Mouse (Mus musculus) frontal cortex, postnatal 25 days (tissue): ENCODE measurements at regions not wholly inside any gene's neighbourhood (a gene's known extent, or its start where the extent isn't known, plus 50 kb on each side); places are given as distances from the start of the nearest gene placed in this dataset.
A peak's percentile ranks its signal among the peaks of the same experiment; 100 is the strongest.

Source experiments
- DNase-seq, 2 experiments: peaks; one replicate each; pipeline ENCODE4 v3.0.0; 2022; ENCODE audit warnings: low spot score in 2 of 2

DNA sequence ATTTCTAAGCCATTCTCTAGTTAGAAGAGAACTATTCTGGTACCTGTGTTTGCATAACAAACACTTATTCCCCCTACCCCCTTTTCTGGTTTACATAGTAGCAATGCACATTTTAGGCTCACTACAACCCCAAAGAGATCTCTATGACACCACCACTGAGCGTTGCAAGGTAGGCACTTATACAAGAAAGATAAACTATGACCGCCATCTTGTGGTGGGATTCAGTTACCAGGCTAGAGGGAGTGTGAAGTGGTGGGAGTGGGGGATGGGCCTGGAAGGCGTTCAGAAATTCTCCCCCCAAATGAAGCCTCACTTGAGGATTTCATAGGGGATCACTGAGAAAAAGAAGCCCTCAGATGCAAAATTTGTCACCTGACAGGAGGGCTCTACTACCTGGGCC, 64.4 kb upstream of the Fst start:
- peak in 1 of 2 experiments; percentile 7 for DNase-seq

DNA sequence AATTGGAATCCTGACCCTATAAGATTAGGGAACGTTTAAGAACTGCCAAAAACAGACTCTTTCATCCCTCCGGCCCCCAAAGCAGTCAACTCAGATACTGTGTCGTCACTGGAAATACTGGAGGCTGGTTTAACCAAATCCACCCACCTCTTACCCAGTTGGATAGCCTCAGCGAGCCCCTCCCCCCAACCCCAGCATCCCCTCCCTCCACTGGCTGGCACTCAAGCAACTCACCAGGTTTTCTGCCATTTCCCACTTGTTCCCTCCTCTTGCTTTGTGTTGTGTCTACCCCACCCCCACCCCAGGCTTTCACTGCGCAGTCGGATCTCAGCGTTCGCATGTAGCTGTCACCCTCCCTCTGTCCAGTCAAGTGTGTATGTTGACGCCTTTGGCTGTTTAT, 68.1 kb upstream of the Fst start:
- DNase-seq: no peak

DNA sequence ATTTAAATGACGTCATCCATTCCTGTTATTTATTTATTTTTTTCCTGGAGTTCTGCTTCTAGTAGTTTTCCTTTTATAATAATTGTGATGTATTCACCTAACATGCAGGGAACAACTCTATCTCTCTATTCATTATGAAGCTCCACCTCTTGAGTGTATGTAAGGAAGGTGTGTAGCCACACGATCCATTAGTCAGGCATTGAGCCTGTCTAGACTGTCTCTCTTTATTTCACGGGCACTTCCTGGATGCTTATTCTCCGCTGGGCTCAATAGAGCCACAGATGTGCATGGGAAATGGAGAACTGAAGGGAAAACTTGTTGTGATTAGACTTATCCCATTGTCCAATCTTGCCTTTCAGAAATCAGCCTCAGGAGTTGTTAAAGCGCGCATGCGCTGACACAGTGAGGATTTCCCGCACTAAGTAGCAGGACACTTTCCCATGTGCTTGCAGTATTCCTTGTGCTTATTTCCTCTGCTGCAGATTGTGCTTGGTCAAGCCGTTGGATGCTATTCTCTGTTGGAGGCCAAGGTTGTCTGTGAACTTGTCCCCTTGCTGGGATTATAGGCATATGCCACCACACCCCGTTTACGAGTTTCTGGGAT, 71.5 kb upstream of the Fst start:
- DNase-seq: no peak

- no peak for DNase-seq
Observed at GRCm38 (mm10) chr13:114531780-114532179, 73.0 kb upstream of the Fst start.

DNA sequence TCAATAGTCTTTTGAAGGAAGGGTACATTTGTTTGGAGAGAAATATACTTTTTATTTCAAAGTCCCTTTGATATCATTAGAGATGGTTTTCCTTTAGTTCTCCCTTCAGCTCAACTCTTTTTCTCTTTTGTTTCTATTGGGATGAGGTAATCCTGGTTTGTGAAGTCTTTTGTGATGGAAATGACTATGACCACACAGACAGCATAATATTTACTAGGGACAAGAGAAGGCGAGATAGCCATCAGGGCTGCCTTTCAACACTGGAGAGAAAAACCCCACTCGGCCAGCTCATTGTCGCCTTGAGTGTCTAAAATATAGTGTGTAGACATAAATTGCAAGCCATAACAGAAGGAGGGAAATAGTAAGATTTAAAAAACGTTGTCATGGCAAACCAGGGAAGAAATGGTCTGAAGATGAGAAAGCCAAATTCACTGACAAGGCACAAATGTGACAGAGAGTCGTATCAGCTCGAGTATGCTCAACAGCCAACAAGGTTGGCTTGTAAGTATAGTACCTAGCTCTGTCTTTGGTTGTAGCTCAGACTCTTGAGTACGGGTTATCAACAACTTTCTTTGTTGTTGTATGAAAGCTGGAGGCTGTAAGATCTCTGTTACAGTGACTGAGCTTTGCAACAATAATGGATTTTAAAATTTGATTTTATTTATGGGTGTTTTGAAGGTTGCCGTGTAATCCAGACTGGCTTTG, 73.8 kb upstream of the Fst start:
- DNase-seq: no peak

DNA sequence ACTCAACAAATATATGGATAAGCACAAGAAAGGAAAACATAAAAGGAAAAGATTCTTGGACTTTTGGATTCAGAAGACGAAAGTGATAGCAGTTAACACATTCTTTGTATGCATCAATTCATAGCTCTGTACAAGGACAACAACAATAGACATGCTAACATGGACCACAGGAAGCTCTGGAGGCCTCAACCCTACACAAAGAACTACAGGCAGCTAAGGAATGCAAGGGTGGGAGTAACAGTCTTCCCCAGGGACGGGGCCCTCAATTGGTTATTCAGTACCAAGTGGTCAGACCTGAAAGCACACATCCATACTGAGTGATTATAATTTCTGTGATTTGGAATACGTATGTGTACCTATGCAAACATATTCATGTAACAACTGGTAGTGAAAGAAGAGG, 75.8 kb upstream of the Fst start:
- no peak for DNase-seq

DNA sequence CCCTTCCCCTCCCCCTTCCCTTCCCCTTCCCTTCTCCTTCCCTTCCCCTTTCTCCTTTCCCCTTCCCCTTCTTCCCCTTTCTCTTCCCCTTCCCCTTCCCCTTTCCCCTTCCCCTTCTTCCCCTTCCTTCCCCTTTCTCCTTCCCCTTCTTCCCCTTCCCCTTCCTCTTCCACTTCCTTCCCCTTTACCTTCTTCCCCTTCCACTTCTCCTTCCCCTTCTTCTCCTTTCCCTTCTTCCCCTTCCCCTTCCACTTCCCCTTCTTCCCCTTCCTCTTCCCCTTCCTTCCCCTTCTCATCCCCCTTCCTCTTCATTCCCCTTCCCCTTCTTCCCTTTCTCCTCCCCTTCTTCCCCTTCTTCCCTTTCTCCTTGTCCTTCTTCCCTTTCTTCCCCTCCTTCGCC, 77.0 kb upstream of the Fst start:
- no peak for DNase-seq

GRCm38 (mm10) chr13:114571731-114572130, 113.0 kb upstream of the Fst start:
- no peak for DNase-seq

GRCm38 (mm10) chr13:114584566-114584965, 125.8 kb upstream of the Fst start:
- DNase-seq: no peak

GRCm38 (mm10) chr13:114587621-114588020, 128.9 kb upstream of the Fst start:
- DNase-seq: no peak

DNA sequence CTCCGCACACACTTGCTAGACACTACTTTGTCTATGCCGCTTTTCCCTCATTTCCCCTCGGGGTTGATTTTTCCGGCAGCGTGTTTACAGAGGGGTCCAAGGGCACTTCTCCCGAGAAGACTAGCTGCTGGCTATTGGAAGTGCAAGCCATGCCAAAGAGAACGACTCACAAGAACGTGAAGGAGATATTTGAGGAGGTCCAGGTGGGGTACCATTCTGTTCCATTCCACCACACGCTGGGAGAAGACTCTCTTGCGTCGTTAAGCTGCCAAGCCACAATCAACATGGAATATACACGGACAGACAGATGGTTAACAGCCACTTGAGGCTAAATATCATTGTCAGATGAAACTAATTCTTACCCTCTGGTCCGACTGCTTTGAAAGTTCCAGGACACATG, 144.6 kb upstream of the Fst start:
- DNase-seq: no peak

DNA sequence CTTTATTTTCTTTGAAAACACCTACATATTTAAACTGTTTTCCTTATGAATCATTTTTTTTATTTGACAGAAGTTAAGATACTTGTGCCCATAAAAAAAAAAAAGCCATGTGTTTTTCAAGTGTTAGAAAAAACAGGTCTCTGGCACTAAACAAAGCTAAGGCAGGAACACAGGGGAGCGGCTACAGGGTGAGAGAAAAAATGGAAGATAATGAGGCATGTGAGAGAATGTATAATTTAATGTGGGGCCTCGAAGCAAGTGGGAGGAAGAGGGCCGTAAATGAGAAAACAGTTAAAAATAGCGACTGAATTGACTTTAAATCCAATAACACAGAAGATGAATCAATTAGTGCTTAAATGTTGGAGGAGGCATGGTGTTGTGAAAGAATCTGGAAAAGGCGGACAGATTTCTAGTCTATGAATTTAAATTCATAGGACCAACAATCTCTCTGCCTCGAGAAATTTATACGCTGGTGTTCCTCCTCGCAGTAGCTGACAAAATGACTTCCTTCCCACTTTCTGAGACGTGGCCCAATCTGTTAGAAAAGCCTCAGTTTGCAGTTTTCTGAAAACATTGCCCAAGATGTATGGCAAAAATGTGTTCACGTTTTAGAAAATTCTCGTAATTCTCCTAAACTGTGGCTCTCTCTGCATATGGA, 145.4 kb upstream of the Fst start:
- no peak for DNase-seq

GRCm38 (mm10) chr13:114613909-114614308, 155.2 kb upstream of the Fst start:
- DNase-seq: no peak

- DNase-seq: no peak
Observed at GRCm38 (mm10) chr13:114619416-114619815, 160.7 kb upstream of the Fst start.

DNA sequence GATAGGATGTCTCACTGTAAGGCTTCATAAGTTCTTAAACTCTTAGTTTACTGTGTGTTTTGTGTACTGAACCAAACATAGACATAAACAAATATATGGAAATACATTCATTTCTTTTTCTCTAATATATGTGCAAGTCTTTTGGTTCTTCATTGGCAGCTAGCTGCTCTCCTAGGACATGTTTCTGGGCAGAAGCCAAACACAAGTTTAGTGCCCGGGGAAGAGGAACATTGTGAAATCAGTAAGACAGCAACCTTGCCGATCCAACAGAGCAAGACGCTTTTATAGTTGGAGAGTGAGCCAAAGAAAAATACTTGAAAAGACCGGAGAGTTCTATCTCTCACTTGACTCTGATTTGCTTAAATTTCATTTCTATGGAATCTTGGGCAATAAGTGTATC, 178.0 kb upstream of the Fst start:
- no peak for DNase-seq

DNA sequence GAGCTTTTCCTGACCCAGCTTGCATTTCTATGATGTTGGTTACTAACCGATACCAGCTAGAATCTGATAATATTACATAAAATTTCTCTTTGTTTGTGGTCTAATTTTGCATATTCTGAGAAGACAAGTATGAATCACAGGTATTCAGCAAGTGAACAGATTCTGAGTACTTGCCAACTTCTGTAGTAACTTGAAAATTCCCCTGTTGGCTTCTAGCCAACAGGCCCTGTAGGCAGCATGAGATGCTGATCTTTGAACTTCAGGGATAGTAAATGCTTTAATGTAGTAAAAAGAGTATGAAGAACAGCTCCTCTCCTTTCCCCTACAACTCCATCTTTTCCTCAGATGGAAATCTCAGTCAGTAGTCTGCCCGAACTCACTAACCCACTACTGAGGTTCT, 178.5 kb upstream of the Mocs2 start:
- DNase-seq: no peak

DNA sequence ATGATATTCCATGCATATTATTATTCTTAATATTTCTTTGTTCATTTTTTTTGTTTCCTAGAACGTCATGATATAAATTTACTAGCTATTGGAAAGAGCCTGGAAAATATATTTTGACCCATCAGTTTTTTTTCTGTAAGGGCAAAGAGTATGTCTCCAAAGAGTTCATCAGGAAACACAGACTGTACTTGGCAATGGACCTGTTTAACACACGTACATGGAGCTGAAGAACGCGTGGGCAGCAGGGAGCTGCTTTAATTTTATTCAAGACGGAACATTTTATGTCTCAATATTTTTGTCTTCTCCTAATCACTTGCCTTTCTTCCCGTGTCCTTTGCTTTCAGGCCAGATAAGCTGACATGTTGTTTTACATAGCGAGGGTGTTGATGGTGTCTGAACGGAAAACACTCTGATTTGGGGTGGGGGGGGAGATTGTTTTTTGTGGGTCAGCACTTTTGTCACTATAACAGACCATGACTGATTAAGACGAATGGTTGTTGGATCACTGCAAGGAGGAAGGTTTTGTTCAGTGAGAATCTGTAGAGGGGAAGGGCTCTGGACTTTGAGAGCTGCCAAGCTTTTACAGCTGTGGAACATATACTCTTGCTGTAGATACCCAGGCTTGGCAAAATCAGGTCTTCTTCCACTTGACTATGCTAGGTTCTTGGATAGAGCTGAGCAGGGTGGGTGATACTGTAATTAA, 176.2 kb upstream of the Mocs2 start:
- no peak for DNase-seq

- DNase-seq: no peak
Observed at GRCm38 (mm10) chr13:114642901-114643491, 175.0 kb upstream of the Mocs2 start.

DNA sequence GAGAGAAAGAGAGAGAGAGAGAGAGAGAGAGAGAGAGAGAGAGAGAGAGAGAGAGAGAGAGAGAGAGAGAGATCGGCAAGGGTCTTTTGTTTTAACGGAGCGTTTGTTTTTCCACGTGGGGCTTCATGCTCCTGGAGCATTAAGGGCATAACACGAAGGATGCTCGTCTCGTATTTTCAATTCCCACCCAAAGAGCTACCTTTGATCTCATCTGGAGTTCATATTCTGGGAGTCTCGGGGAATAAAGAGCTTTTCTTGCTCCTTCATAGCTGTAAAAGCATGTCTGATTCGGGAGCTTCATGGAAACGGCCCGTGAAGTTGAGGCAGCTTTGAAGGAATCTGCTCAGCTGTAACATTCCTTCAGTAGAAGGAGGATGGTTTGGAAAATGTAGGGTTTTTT, 174.5 kb upstream of the Mocs2 start:
- DNase-seq: no peak

GRCm38 (mm10) chr13:114654267-114654666, 163.8 kb upstream of the Mocs2 start:
- no peak for DNase-seq

DNA sequence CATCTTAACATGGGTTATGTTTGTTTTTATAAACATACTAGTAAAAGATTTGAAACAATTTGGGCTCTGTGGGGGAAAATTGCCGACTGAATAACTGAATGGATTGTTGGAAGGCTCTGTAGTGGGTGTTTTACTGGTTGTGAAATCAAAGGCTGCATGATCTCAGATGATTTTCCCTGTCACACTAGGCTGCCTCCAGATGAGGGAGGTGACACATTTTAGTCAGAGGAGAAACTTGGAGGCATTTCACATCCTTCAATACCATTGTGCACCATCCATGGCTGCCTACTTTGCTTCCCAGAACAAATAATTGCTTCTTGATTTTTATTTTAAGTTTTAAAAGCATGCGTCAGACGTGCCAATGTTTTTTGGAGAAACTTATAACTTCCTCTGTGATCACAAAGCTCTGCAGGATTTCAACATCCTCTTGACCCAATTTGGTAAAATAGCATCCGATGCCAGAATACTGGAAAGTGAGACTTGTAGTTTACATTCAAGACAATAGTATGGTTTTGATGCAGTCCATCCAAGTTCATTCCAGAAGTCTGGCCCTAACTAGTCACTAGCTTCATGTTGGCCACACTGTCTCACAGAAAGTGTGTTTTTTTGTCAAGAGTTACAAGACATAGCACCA, 163.0 kb upstream of the Mocs2 start:
- DNase-seq: no peak

DNA sequence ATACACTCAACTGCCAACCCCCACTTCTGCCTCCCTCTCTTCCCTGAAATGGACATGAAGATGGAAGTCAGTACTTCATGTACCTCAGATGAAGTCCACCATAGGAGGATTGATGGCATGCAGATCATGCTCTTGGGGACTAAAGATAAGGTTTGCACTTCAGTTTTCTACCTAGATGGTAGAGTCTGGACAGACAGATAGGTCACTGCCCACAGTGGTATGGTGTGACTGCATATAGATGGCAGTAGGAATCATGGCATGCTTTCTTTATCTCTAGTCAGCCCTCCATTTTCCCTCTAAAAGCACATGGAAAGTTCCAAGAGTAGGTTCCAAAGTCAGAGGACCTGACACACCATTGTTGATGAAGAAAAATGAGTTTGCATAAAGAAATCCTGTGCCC, 145.6 kb upstream of the Mocs2 start:
- DNase-seq: no peak
